Mouse (Mus musculus) G1E (cell line): ENCODE results near the gene Rps10. TPM values are rescaled to one million over a fixed set of nuclear protein-coding genes. Genes with fewer than 3 reads are reported as not detected.

Experiments used
- ATAC-seq: 2 replicates; pipeline ENCODE4 v1.8.0; 2016; ENCODE audit warnings: mild to moderate bottlenecking; ENCODE audit not compliant: insufficient number of reproducible peaks, poor library complexity, low FRiP score, severe bottlenecking; ENCODE audit errors: extremely low read depth
- DNase-seq: peaks from one replicate; pipeline ENCODE4 v3.0.0; 2012; ENCODE audit warnings: low spot score
- H3K27me3 ChIP-seq: 2 replicates; pipeline ENCODE4 v1.6.1; 2012; ENCODE audit warnings: mild to moderate bottlenecking, low read length, inconsistent platforms; ENCODE audit not compliant: insufficient read depth
- H3K36me3 ChIP-seq: replicated peaks from 2 replicates; pipeline ENCODE3; 2012; ENCODE audit warnings: mild to moderate bottlenecking, inconsistent platforms
- H3K4me1 ChIP-seq: 2 replicates; pipeline ENCODE4 v1.6.1; 2012; ENCODE audit warnings: low read depth, low read length, inconsistent platforms, mixed read lengths; ENCODE audit not compliant: insufficient read depth
- H3K4me3 ChIP-seq: 2 replicates; pipeline ENCODE4 v1.5.1; 2012; ENCODE audit warnings: low read depth, mild to moderate bottlenecking, inconsistent platforms, low read length, moderate library complexity, mixed read lengths
- H3K9me3 ChIP-seq: replicated peaks from 2 replicates; pipeline ENCODE4 v1.6.1; 2012; ENCODE audit warnings: inconsistent platforms
- CTCF ChIP-seq: IDR thresholded peaks from 2 replicates; pipeline ENCODE4 v1.5.1; 2012; ENCODE audit warnings: low read depth, low read length, inconsistent platforms, mixed read lengths
- GATA1 ChIP-seq: IDR thresholded peaks from 2 replicates; pipeline ENCODE4 v1.6.1; 2012; ENCODE audit warnings: borderline replicate concordance, low read length, inconsistent platforms, mixed read lengths
- GATA2 ChIP-seq: IDR thresholded peaks from 2 replicates; pipeline ENCODE4 v1.6.1; 2012; ENCODE audit warnings: low read depth, low read length, inconsistent platforms, borderline replicate concordance
- POLR2AphosphoS5 ChIP-seq: IDR thresholded peaks from 2 replicates; pipeline ENCODE4 v1.6.1; 2012; ENCODE audit warnings: low read depth, low read length, inconsistent platforms; ENCODE audit not compliant: insufficient replicate concordance
- TAL1 ChIP-seq: conservative IDR thresholded peaks from 2 replicates; pipeline ENCODE4 v1.6.1; 2012; ENCODE audit warnings: low read depth, low read length, inconsistent platforms, mixed read lengths
- polyA plus RNA-seq: library from polyadenylated mRNA; stranded (reverse); fragments of >175 nt; gene quantifications from 2 replicates; pipeline ENCODE4 v1.2.3, GENCODE M21; 2012
- total RNA-seq, 2 experiments: library from RNA; stranded (forward) in 1 of 2; stranded (reverse) in 1 of 2; fragments of 200-1000 nt in 1 of 2; fragments of >200 nt in 1 of 2; fragmentation: Nextera tagmentation in 1 of 2; gene quantifications; 2 replicates each; pipeline ENCODE4 v1.2.3; 2014 to 2017

Gene Rps10
- total and polyA plus RNA-seq, 3 experiments: 2,438 to 3,635 (median 2,816) TPM

DNA sequence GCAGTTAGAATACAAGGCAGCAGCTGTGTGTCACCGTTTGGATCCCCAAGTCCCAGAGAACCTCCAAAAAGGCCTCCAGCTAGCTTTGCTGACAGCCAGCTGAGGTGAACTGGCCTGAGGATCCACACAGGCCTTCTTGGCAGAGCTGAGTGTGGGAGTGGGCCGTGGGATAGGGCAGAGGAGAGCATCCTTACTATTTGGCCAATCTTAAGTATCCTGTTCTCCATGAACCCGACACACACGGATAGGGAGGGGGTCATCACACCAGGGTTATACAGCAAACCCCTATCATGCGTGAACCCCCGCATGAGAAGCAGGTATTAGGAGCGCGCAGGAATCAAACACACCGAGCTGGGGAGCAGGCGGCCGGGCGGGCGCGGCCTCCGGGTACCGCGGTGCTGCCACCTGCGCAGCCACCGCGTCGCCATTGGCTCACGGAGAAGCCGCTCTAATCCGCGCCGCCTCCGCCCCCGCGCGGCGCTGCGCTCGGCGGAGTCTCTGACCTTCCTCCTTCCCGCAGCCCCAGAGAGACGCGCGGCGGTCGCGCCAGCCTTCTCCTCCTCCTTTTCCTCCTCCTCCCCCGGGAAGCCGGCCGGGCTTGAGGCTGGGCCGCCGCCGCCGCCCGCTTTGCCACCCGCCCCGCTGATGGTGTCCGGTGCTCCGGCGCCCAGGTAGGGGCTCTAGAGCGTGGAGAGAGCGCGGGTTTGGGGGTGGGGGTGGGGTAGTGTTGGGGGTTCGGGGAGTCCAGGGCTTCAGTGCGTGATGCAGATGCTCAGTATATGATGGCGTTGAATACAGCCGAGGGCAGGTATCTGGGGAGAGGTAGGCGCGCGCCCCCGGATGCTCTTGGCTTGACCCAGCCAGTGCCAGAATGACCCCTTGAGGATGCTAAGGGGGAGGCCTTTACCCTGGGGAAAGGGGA, 18.9 kb upstream of the Rps10 start, which contains the start of gene Pacsin1:
Gene Pacsin1 (plus strand): TSS at position 421 of the 922 bp plus-strand sequence.
- peaks cover 19% of the 10 kb centered on the region for H3K27me3 ChIP-seq

DNA sequence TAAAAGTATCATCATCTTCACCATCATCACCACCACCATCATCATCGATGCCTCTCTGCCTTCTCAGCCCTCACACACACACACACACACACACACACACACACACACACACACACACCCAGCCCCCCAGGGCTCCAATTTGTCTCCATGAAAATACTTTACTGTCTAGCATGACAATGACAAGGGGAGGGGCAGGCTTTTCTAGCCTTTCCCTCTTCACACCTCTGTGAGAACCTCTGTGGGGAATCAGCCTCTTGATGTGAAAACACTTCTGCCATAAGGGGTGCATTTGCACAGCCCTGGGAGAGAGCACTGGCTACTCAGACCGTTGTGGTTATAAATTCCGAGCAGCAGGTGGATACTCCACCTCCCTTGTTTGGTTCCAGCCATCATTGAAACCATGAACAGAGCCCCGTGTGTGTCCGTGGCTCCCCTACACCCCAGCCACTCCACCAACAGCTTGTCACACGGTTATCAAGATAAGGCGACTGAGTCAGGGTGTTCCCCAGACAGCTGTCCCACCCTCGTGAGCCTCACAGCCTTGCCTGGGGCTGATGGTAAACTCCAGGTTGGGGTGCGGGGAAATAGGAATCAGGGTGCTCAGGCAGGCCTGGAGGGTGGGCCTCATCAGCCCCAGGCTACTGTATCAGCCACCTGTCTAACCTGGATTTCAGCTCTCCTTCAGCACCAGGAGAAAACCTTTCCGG, 16.9 kb upstream of the Rps10 start:
- DNase-seq: no peak
- peaks cover 18% of the 10 kb centered on the region for H3K27me3 ChIP-seq
- no peak for TF ChIP-seq POLR2AphosphoS5
- TF ChIP-seq TAL1: no peak
- TF ChIP-seq CTCF: no peak
- no peak for TF ChIP-seq GATA1
- H3K9me3 ChIP-seq: peaks cover 6% of the 10 kb centered on the region; the same call in 1 of the 2 replicates
- peak; percentile 84 for ATAC-seq
- H3K4me1 ChIP-seq: peaks cover 42% of the 10 kb centered on the region
- H3K4me3 ChIP-seq: no peak overlapping the region; the same call in 1 of the 2 replicates
- no peaks in the 10 kb centered on the region for H3K36me3 ChIP-seq

More for the DNA sequence above, 18.9 kb upstream of the Rps10 start, which contains the start of gene Pacsin1:
- TF ChIP-seq TAL1 (no peak), CTCF (no peak), POLR2AphosphoS5 (no peak), GATA1 (no peak), GATA2 (no peak)
- Histone ChIP-seq H3K4me3 (peak within 1 kb of the TSS; percentile 10; the same call in 1 of the 2 replicates), H3K36me3 (no peaks in the 10 kb centered on the region), H3K9me3 (peaks cover 8% of the 10 kb centered on the region; the same call in 1 of the 2 replicates), H3K4me1 (peaks cover 38% of the 10 kb centered on the region)
- DNase-seq (no peak), ATAC-seq (no peak)

DNA sequence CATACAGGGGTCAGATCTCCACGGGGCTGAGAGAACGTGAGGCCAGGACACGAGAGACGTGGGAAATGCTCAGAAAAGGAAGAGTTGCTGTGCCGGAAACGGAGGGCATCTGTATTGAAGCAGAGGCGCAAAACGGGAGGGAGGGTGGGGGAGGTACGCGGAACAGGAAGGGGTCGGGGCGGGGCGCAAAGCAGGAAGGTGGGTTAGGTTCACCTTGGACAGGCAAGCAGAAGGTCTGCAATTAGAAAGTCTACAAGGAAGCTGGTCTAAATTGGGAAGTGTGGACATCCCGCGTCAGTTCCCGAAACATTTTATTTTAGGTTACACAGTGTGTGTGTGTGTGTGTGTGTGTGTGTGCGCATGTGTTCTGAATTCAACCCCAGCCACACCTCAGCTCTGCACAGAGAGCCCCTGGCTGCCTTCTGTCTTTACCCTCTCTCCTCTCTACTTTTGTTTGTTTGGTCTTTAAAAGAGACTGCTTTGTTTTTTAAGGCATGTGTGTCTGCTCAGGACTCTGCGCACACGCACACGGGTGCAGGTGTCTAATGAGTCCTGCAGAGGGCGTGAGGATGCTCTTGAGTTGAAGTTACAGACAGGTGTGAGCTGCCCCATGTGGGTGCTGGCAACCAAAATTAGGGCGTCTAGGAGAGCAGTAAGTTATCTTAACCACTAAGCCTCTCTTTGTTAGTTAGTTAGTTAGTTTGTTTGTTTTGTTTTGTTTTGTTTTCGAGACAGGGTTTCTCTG, 15.7 kb upstream of the Rps10 start:
- ATAC-seq: no peak
- no peak overlapping the region for H3K4me3 ChIP-seq
- peaks cover 6% of the 10 kb centered on the region; the same call in 1 of the 2 replicates for H3K9me3 ChIP-seq
- TF ChIP-seq CTCF: no peak
- TF ChIP-seq GATA1: no peak
- no peak for TF ChIP-seq TAL1
- TF ChIP-seq GATA2: no peak
- no peak for TF ChIP-seq POLR2AphosphoS5
- no peaks in the 10 kb centered on the region for H3K36me3 ChIP-seq
- H3K4me1 ChIP-seq: peaks cover 42% of the 10 kb centered on the region
- no peak for DNase-seq
- peaks cover 18% of the 10 kb centered on the region for H3K27me3 ChIP-seq

DNA sequence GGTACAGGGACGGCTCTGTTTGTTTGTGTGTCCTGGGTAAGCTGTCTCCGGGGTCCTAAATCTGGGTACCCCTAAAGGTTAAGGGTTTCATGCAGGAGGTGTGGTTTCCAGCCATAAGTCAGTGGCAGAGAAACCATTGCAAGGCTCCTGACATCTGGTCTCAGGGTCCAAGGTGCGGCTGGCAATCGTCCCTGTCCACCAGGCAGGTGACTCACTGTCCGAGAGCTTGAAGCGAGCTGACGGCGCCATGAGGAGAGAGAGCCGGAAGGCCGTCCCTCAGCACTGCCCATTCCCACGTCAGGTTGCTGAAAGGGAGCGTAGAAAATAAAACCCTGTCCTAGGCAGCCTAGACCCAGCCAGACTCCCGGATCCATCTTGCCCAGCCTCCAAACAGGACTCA, 14.1 kb upstream of the Rps10 start:
- H3K36me3 ChIP-seq: no peaks in the 10 kb centered on the region
- H3K27me3 ChIP-seq: peaks cover 20% of the 10 kb centered on the region
- peaks cover 32% of the 10 kb centered on the region for H3K4me1 ChIP-seq
- no peak overlapping the region for H3K4me3 ChIP-seq
- peaks cover 6% of the 10 kb centered on the region; the same call in 1 of the 2 replicates for H3K9me3 ChIP-seq
- ATAC-seq (no peak), DNase-seq (no peak)
- no peak for TF ChIP-seq TAL1
- no peak for TF ChIP-seq GATA1
- TF ChIP-seq GATA2: no peak
- TF ChIP-seq CTCF: no peak
- no peak for TF ChIP-seq POLR2AphosphoS5

DNA sequence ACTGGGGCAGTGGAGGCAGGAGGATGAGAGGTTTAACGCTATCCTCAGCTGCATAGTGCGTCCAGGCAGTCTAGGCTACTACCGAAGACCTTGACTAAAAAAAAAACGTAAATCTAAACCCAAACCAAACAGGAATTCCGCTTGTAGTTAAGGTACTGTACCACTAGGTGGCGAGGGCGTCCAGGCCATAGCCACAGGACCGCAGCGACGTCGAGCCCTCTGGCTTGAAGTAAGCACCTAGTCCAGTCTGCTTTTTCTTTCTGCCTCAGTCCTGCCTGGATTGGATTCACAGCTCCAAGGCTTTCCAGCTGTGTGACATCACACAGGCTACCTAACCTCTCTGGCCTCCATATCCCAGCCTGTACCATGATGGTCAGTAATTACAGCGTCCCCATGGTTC, 13.7 kb upstream of the Rps10 start:
- no peak for TF ChIP-seq TAL1
- TF ChIP-seq CTCF: peak; percentile 86
- H3K36me3 ChIP-seq: no peaks in the 10 kb centered on the region
- DNase-seq: peak; percentile 68
- H3K4me3 ChIP-seq: no peak overlapping the region
- no peak for ATAC-seq
- peaks cover 20% of the 10 kb centered on the region for H3K27me3 ChIP-seq
- H3K9me3 ChIP-seq: peaks cover 4% of the 10 kb centered on the region; the same call in 1 of the 2 replicates
- H3K4me1 ChIP-seq: peaks cover 30% of the 10 kb centered on the region

DNA sequence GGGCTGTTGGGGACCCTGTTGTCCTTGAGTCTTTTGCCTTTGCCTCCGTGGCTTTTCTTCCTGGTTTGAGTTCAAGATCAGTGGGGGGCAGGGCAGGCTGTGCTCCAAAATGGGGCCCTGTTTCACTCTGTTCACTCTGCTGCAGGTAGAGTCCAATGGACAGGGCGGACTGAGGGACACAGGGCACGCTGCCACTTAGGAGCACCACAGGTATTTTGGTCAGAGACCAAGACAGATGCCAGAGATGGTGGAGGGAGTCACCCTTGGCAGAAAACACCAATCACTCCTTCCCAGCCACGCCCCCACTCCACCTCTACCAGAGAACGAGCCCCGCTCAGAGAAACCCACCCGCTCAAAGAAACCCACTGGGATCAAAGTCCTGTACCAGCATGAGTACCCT, 9.3 kb upstream of the Rps10 start:
- ATAC-seq: no peak
- TF ChIP-seq CTCF (no peak), TAL1 (no peak), POLR2AphosphoS5 (no peak), GATA2 (no peak), GATA1 (no peak)
- Histone ChIP-seq H3K4me3 (no peak overlapping the region), H3K36me3 (no peaks in the 10 kb centered on the region), H3K27me3 (peaks cover 32% of the 10 kb centered on the region; the same call in 1 of the 2 replicates), H3K4me1 (peaks cover 17% of the 10 kb centered on the region), H3K9me3 (no peaks in the 10 kb centered on the region)
- no peak for DNase-seq
